ENCODE assay signal across 8 mouse cellular contexts in genomic region chr10:70244921-70245558, GRCm38 (mm10). TPM values are rescaled to one million over a fixed set of nuclear protein-coding genes. Genes with fewer than 3 reads are reported as not detected.
DNase-seq lines count a peak whose midpoint lies in the region; ATAC-seq and TF ChIP-seq lines count a peak whose summit lies in the region.

TSS of gene Slc16a9 (plus strand) at chr10:70245100.

- H3K27ac ChIP-seq in bone marrow macrophage, adult 2 months (ENCODE audit: insufficient read depth, low read depth, low read length) = no peak within 1 kb of the TSS
- H3K27ac ChIP-seq in embryonic facial prominence, embryonic 15.5 days (replicated peaks) = no peak within 1 kb of the TSS
- H3K27ac ChIP-seq in heart, embryonic 14.5 days (replicated peaks in 1 of 2; ENCODE audit: control insufficient read depth in 1 of 2, insufficient read depth in 1 of 2, low read depth in 2 of 2, low read length in 2 of 2) = no peak within 1 kb of the TSS
- peak within 1 kb of the TSS; percentile 81 for H3K27ac ChIP-seq in kidney, postnatal 0 days
- no peak within 1 kb of the TSS for H3K27ac ChIP-seq in liver, postnatal 0 days (ENCODE audit: low read depth)
- H3K27ac ChIP-seq in neural tube, embryonic 13.5 days (replicated peaks) = no peak within 1 kb of the TSS

- peaks cover 16% of the 10 kb centered on the region for H3K4me1 ChIP-seq in bone marrow macrophage, adult 2 months (ENCODE audit: control insufficient read depth, insufficient read depth, low read length)
- peaks cover 18% of the 10 kb centered on the region for H3K4me1 ChIP-seq in embryonic facial prominence, embryonic 15.5 days
- peaks cover 3 to 6% of the 10 kb centered on the region in 2 experiments; a peak in 2 of 4 replicates for H3K4me1 ChIP-seq in heart, embryonic 14.5 days (ENCODE audit: control insufficient read depth in 2 of 2, insufficient read depth in 2 of 2, low read length in 2 of 2)
- peaks cover 17% of the 10 kb centered on the region; the same call in 1 of the 2 replicates for H3K4me1 ChIP-seq in kidney, postnatal 0 days (replicated peaks; ENCODE audit: insufficient read depth, low read length)
- peaks cover 12% of the 10 kb centered on the region for H3K4me1 ChIP-seq in liver, postnatal 0 days (ENCODE audit: insufficient read depth)
- H3K4me1 ChIP-seq in neural tube, embryonic 13.5 days (replicated peaks) = peaks cover 16% of the 10 kb centered on the region

- peak within 1 kb of the TSS; percentile 95 for H3K4me2 ChIP-seq in embryonic facial prominence, embryonic 15.5 days (replicated peaks)
- peak within 1 kb of the TSS; percentile 99 for H3K4me2 ChIP-seq in heart, embryonic 14.5 days (ENCODE audit: low read length)
- peak within 1 kb of the TSS; percentile 96 for H3K4me2 ChIP-seq in kidney, postnatal 0 days (ENCODE audit: low read length)
- peak within 1 kb of the TSS; percentile 80 for H3K4me2 ChIP-seq in liver, postnatal 0 days (ENCODE audit: low read depth, low read length)
- peak within 1 kb of the TSS; percentile 91 for H3K4me2 ChIP-seq in neural tube, embryonic 13.5 days

- no peak for TF ChIP-seq EP300 in liver, postnatal 0 days (IDR thresholded peaks at IDR 0.05; ENCODE audit: low read depth)

- WGBS in embryonic facial prominence, embryonic 15.5 days = under 1% methylated on average over 54 of the region's 54 CpGs
- under 1% methylated on average over 48 of the region's 54 CpGs for WGBS in heart, embryonic 14.5 days
- WGBS in kidney, postnatal 0 days = under 1% methylated on average over 54 of the region's 54 CpGs
- WGBS in liver, postnatal 0 days (ENCODE audit: insufficient replicate concordance) = under 1% methylated on average over 49 of the region's 54 CpGs
- under 1% methylated on average over 52 of the region's 54 CpGs for WGBS in neural tube, embryonic 13.5 days

- H3K9me3 ChIP-seq in embryonic facial prominence, embryonic 15.5 days (replicated peaks) = no peaks in the 10 kb centered on the region
- H3K9me3 ChIP-seq in heart, embryonic 14.5 days (ENCODE audit: control insufficient read depth, low read length) = no peaks in the 10 kb centered on the region
- no peaks in the 10 kb centered on the region for H3K9me3 ChIP-seq in kidney, postnatal 0 days (replicated peaks; ENCODE audit: low read length)
- H3K9me3 ChIP-seq in liver, postnatal 0 days (ENCODE audit: low read length) = no peaks in the 10 kb centered on the region
- H3K9me3 ChIP-seq in neural tube, embryonic 13.5 days = 0 out of 2 replicates have a peak, but pooled peaks cover 2% of the 10 kb centered on the region

- H3K36me3 ChIP-seq in embryonic facial prominence, embryonic 15.5 days = no peaks in the 10 kb centered on the region
- no peaks in the 10 kb centered on the region for H3K36me3 ChIP-seq in heart, embryonic 14.5 days (ENCODE audit: control insufficient read depth, insufficient read depth, low read length)
- no peaks in the 10 kb centered on the region for H3K36me3 ChIP-seq in kidney, postnatal 0 days (ENCODE audit: insufficient read depth, low read length)
- H3K36me3 ChIP-seq in liver, postnatal 0 days (replicated peaks; ENCODE audit: insufficient read depth, low read length) = no peaks in the 10 kb centered on the region
- no peaks in the 10 kb centered on the region for H3K36me3 ChIP-seq in neural tube, embryonic 13.5 days

- H3K27me3 ChIP-seq in embryonic facial prominence, embryonic 15.5 days = peaks cover 32% of the 10 kb centered on the region
- peaks cover 23% of the 10 kb centered on the region for H3K27me3 ChIP-seq in heart, embryonic 14.5 days (ENCODE audit: control insufficient read depth, insufficient read depth, low read length)
- no peaks in the 10 kb centered on the region for H3K27me3 ChIP-seq in kidney, postnatal 0 days (ENCODE audit: insufficient read depth, low read length)
- peaks cover 26% of the 10 kb centered on the region for H3K27me3 ChIP-seq in liver, postnatal 0 days (ENCODE audit: insufficient read depth, low read length)
- H3K27me3 ChIP-seq in neural tube, embryonic 13.5 days = peaks cover 39% of the 10 kb centered on the region

- no peak for TF ChIP-seq CTCF in bone marrow macrophage, adult 2 months (IDR thresholded peaks at IDR 0.05; ENCODE audit: low read depth, low read length)
- TF ChIP-seq CTCF in kidney, postnatal 0 days (IDR thresholded peaks at IDR 0.05; ENCODE audit: low read depth) = peak; percentile 56
- TF ChIP-seq CTCF in liver, postnatal 0 days (IDR thresholded peaks at IDR 0.05; ENCODE audit: low read depth) = peak; percentile 40

- H3K4me3 ChIP-seq in bone marrow macrophage, adult 2 months (ENCODE audit: insufficient read depth, low read length) = peak within 1 kb of the TSS; percentile 64
- H3K4me3 ChIP-seq in embryonic facial prominence, embryonic 15.5 days (replicated peaks) = peak within 1 kb of the TSS; percentile 58
- peak within 1 kb of the TSS; percentile 67 to 72 for H3K4me3 ChIP-seq in heart, embryonic 14.5 days (ENCODE audit: control insufficient read depth in 1 of 2, insufficient read depth in 1 of 2, low read depth in 1 of 2, low read length in 2 of 2)
- peak within 1 kb of the TSS; percentile 64 for H3K4me3 ChIP-seq in kidney, postnatal 0 days (replicated peaks; ENCODE audit: low read depth, low read length)
- H3K4me3 ChIP-seq in liver, postnatal 0 days (ENCODE audit: low read depth, low read length) = peak within 1 kb of the TSS; percentile 56
- H3K4me3 ChIP-seq in neural tube, embryonic 13.5 days = peak within 1 kb of the TSS; percentile 61

- no peak for TF ChIP-seq POLR2A in bone marrow macrophage, adult 2 months (IDR thresholded peaks at IDR 0.05; ENCODE audit: borderline replicate concordance, low read depth, low read length)

- peak within 1 kb of the TSS; percentile 48 for H3K9ac ChIP-seq in embryonic facial prominence, embryonic 15.5 days
- peak within 1 kb of the TSS; percentile 73 for H3K9ac ChIP-seq in heart, embryonic 14.5 days (ENCODE audit: low read length)
- H3K9ac ChIP-seq in kidney, postnatal 0 days (ENCODE audit: low read depth, low read length) = peak within 1 kb of the TSS; percentile 69
- H3K9ac ChIP-seq in liver, postnatal 0 days (replicated peaks) = peak within 1 kb of the TSS; percentile 47
- H3K9ac ChIP-seq in neural tube, embryonic 13.5 days = peak within 1 kb of the TSS; percentile 78

- DNase-seq in ES-CJ7 (ENCODE audit: low read depth, low spot score) (peak; percentile 88), adipocyte (ENCODE audit: low spot score) (no peak)
- DNase-seq in kidney, postnatal 0 days (ENCODE audit: low spot score) = peak; percentile 87
- DNase-seq in liver, postnatal 0 days = peak; percentile 45

- ATAC-seq in embryonic facial prominence, embryonic 15.5 days (ENCODE audit: insufficient number of reproducible peaks, low FRiP score, low TSS enrichment, low read depth) = peak; percentile 84
- peak; percentile 75 for ATAC-seq in heart, embryonic 14.5 days (ENCODE audit: insufficient number of reproducible peaks, insufficient read depth, low FRiP score, low read depth)
- peak; percentile 94 for ATAC-seq in kidney, postnatal 0 days (replicated peaks; ENCODE audit: low FRiP score, low read depth)
- peak; percentile 55 for ATAC-seq in liver, postnatal 0 days
- peak; percentile 96 for ATAC-seq in neural tube, embryonic 13.5 days (ENCODE audit: low read depth)

RNA-seq across cellular contexts. Expression of gene Slc16a9, which starts in this region (rescaled TPM):
- 0.34 and 0.43 TPM in 2 replicates for polyA plus RNA-seq in bone marrow macrophage, adult 2 months (2012; ENCODE audit: insufficient read depth, insufficient read length, missing spikeins)
- polyA plus RNA-seq in embryonic facial prominence, embryonic 15.5 days (2015; fragmentation: Nextera tagmentation; extraction: Ambion mirVana) = 1.7 and 2.4 TPM in 2 replicates
- polyA plus RNA-seq in heart, embryonic 14.5 days (2014; fragmentation: Nextera tagmentation; extraction: Ambion mirVana) = 0.74 and 0.76 TPM in 2 replicates
- 6.7 and 7.5 TPM in 2 replicates for polyA plus RNA-seq in kidney, postnatal 0 days (2015; fragmentation: Nextera tagmentation; extraction: Ambion mirVana)
- polyA plus RNA-seq in liver, postnatal 0 days (2015; fragmentation: Nextera tagmentation; extraction: Ambion mirVana) = 1.1 and 1.2 TPM in 2 replicates
- 1.0 and 1.9 TPM in 2 replicates for polyA plus RNA-seq in neural tube, embryonic 13.5 days (2015; fragmentation: Nextera tagmentation; extraction: Ambion mirVana)

Comparison
In these comparisons a context has a peak if more than half of its experiments do, and no peak if none do; other contexts are left out.
1. Peak in ATAC-seq, H3K4me3 ChIP-seq, H3K9ac ChIP-seq and H3K4me2 ChIP-seq in heart, embryonic 14.5 days; RNA of the gene not detected or under 1 TPM.